Mouse (Mus musculus) left cerebral cortex, adult 8-10 months (tissue): ENCODE measurements around the gene Mei1. TPM values are rescaled to one million over a fixed set of nuclear protein-coding genes. Genes with fewer than 3 reads are reported as not detected.

Experiments
- DNase-seq, 2 experiments: peaks; one replicate each; pipeline ENCODE4 v3.0.0; 2022; ENCODE audit warnings: low spot score in 2 of 2
- total RNA-seq, 4 experiments: library from RNA; stranded (reverse); gene quantifications; 2 replicates each; pipeline ENCODE4 v1.2.4; 2022

Gene Mei1
- total RNA-seq, 4 experiments from 2014 or later = 3.9 to 5.5 (median 4.0) TPM

DNA sequence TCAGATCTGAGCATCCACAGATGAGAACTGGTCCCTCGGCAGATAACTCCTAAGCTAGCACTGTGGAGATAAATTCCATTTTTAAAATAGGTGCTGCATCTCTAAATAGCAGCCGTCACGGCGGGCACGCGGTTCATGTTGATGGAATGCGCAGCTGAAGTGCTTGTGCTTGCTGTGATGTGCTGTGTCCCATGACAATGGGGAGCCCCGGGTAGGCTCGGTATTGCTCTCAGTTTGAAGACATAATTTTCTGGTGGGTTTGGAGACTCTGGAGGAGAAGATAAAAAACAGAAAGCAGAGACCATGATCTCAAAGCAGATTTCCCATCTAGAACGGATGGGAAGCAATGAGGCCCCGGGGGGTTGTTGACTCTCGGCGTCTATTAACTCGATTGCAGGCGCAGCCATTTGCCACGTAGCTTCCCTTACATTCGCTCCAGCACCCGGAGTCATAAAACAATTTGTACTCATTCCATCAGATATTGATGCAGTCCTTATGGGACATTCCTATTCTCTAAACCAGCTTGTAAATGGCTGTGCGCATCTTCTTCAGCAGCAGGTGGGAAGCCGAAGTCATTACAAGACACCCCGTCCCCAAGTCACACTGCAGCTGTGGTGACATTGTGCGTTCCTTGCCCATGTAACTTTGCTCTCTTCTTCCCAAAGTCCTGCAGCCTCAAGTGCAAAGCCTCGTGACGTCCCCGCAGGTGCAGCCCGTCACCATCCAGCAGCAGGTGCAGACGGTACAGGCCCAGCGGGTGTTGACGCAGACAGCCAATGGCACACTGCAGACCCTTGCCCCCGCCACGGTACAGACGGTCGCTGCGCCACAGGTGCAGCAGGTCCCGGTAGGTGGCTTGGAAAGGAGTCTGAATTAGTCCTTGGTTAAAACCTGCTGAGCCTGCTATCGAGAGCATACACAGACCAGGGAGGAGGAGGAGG is 100.9 kb downstream of the Mei1 start:
- DNase-seq = no peak

DNA sequence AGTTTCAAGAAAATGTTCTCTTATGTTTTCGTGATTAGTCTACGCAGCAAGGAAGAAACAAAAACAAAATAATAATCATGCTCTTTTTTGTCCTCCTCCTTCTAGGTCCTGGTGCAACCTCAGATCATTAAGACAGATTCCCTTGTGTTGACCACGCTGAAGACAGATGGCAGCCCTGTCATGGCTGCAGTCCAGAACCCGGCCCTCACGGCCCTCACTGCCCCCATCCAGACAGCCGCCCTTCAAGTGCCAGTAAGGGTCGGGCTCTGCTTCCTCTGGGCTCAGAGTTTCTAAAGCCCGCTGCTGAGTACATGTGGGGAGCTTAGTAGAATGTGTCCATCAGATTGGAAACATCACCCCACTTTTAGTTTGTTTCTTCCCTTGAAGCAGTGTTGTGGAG is 102.9 kb downstream of the Mei1 start:
- no peak for DNase-seq

DNA sequence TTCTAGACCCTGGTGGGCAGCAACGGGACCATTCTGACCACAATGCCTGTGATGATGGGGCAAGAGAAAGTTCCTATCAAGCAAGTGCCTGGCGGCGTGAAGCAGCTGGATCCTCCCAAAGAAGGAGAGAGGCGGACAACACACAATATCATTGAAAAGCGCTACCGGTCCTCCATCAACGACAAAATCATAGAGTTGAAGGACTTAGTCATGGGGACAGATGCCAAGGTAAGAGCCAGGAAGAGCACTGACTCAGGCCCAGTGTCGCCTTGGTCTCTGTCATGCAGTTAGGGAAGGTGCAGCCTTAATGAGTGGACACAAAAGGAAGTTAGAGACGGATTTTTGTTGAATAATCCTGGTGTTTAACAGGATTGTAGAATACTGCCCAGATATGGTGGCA is 105.3 kb downstream of the Mei1 start:
- DNase-seq = no peak

Other genes starting within 250 kb of the Mei1 start
- 10 to 100 TPM; 26.6 to 40.2 (median 33.5) TPM for gene Tob2, start 211.2 kb upstream of the Mei1 start, total RNA-seq
- gene Phf5a, start 198.1 kb upstream of the Mei1 start, total RNA-seq = 10 to 100 TPM; 38.1 to 43.5 (median 38.2) TPM
- 100 to 1,000 TPM; 453 to 537 (median 485) TPM for gene Aco2, start 197.7 kb upstream of the Mei1 start, total RNA-seq
- gene Polr3h, start 143.8 kb upstream of the Mei1 start, total RNA-seq = 10 to 100 TPM; 52.4 to 56.6 (median 55.3) TPM
- gene Csdc2, start 133.2 kb upstream of the Mei1 start, total RNA-seq = 10 to 100 TPM; 73.0 to 81.8 (median 75.8) TPM
- gene Pmm1, start 109.1 kb upstream of the Mei1 start, total RNA-seq = 100 to 1,000 TPM; 180 to 198 (median 188) TPM
- not detected for gene 1700029P11Rik, start 89.5 kb upstream of the Mei1 start, total RNA-seq
- gene Xrcc6, start 82.2 kb upstream of the Mei1 start, total RNA-seq = 10 to 100 TPM; 21.9 to 28.5 (median 26.0) TPM
- gene Desi1, start 36.1 kb upstream of the Mei1 start, total RNA-seq = 100 to 1,000 TPM in 2 of 4 experiments, 10 to 100 TPM in 2; 81.8 to 126 (median 105) TPM
- 100 to 1,000 TPM; 103 to 133 (median 117) TPM for gene Snu13, start 22.4 kb upstream of the Mei1 start, total RNA-seq
- not detected for gene 4930407I10Rik, start 10.8 kb upstream of the Mei1 start, total RNA-seq
- 10 to 100 TPM in 1 of 4 experiments, 1 to 10 TPM in 3; 8.1 to 11.8 (median 9.0) TPM for gene Ccdc134, start 57.9 kb downstream of the Mei1 start, total RNA-seq
- gene Srebf2, start 77.2 kb downstream of the Mei1 start, total RNA-seq = 100 to 1,000 TPM; 204 to 229 (median 207) TPM
- gene Shisa8, start 142.8 kb downstream of the Mei1 start, total RNA-seq = 1 to 10 TPM; 3.1 to 5.3 (median 5.0) TPM
- under 1 TPM; 0.37 to 0.98 (median 0.64) TPM for gene Tnfrsf13c, start 154.4 kb downstream of the Mei1 start, total RNA-seq
- gene Cenpm, start 174.8 kb downstream of the Mei1 start, total RNA-seq = 1 to 10 TPM; 2.7 to 4.3 (median 4.1) TPM
- gene 1500009C09Rik, start 182.4 kb downstream of the Mei1 start, total RNA-seq = 100 to 1,000 TPM; 104 to 114 (median 110) TPM
- gene Sept3, start 204.9 kb downstream of the Mei1 start, total RNA-seq = 100 to 1,000 TPM; 491 to 572 (median 530) TPM
- gene Wbp2nl, start 229.0 kb downstream of the Mei1 start, total RNA-seq = not detected